Mouse (Mus musculus) stomach, postnatal 0 days (tissue): Measurements from ENCODE around the gene 4931428L18Rik.

Experiments used
- CTCF ChIP-seq: IDR thresholded peaks from 2 replicates; pipeline ENCODE4 v1.5.1; 2016; ENCODE audit warnings: antibody characterized with exemption, low read depth, mild to moderate bottlenecking, moderate library complexity
- EP300 ChIP-seq: optimal IDR thresholded peaks from 2 replicates; pipeline ENCODE3; 2016; ENCODE audit warnings: antibody characterized with exemption

GRCm38 (mm10) chr1:31143571-31143970 is 78.9 kb downstream of the 4931428L18Rik start:
- TF ChIP-seq EP300, result no peak
- no peak for TF ChIP-seq CTCF
